Mouse (Mus musculus): Measurements from ENCODE around the gene Lsm7.

- TF ChIP-seq CTCF (IDR thresholded peaks at IDR 0.05; ENCODE audit: control insufficient read depth, insufficient read depth, low read length) (no peak), POLR2A (IDR thresholded peaks at IDR 0.05; ENCODE audit: borderline replicate concordance, control insufficient read depth, low read depth, low read length) (peak; percentile 71)
These were observed 1.9 kb upstream of the Lsm7 start for GRCm38 (mm10) chr10:80856908-80857307.

Data from bone marrow, adult 2 months (tissue).